Mouse (Mus musculus) forebrain, embryonic 10.5 days (tissue): ENCODE results near the gene Olfr49. TPM values are rescaled to one million over a fixed set of nuclear protein-coding genes. Genes with fewer than 3 reads are reported as not detected.

Experiments
- DNase-seq: peaks from one replicate; pipeline ENCODE4 v3.0.0-alpha.2; 2017; ENCODE audit warnings: low spot score; ENCODE audit errors: extremely low spot score
- H3K27ac ChIP-seq: fragments of 300-500 bp; sonication (generic); 2 replicates; pipeline ENCODE4 v1.5.1; 2016; ENCODE audit warnings: mild to moderate bottlenecking
- H3K27me3 ChIP-seq: fragments of 300-500 bp; sonication (generic); 2 replicates; pipeline ENCODE4 v1.6.1; 2016; ENCODE audit warnings: mild to moderate bottlenecking; ENCODE audit not compliant: poor library complexity, severe bottlenecking
- H3K36me3 ChIP-seq: fragments of 300-500 bp; sonication (generic); replicated peaks from 2 replicates; pipeline ENCODE4 v1.6.1; 2016; ENCODE audit warnings: mild to moderate bottlenecking, moderate library complexity
- H3K4me1 ChIP-seq: fragments of 300-500 bp; sonication (generic); 2 replicates; pipeline ENCODE4 v1.6.1; 2016
- H3K4me3 ChIP-seq: fragments of 300-500 bp; sonication (generic); 2 replicates; pipeline ENCODE4 v1.5.1; 2016; ENCODE audit warnings: mild to moderate bottlenecking, moderate library complexity
- H3K9me3 ChIP-seq: fragments of 300-500 bp; sonication (generic); 2 replicates; pipeline ENCODE4 v1.6.1; 2016; ENCODE audit warnings: mild to moderate bottlenecking, moderate library complexity
- WGBS: fragments of 180-500 bp; shearing (Covaris S2); methylation state at CpG from one replicate; pipeline ENCODE4 v1.1.7; 2016; 5-methylcytosine and 5-hydroxymethylcytosine counted together
- polyA plus RNA-seq: library from polyadenylated mRNA; unstranded; fragments of >200 nt; fragmentation: Nextera tagmentation; extraction: Ambion mirVana; gene quantifications from 2 replicates; pipeline ENCODE4 v1.2.1, GENCODE M21; 2016

The Olfr49 gene
- polyA plus RNA-seq, 1 experiment from 2014 or later = not detected

DNA sequence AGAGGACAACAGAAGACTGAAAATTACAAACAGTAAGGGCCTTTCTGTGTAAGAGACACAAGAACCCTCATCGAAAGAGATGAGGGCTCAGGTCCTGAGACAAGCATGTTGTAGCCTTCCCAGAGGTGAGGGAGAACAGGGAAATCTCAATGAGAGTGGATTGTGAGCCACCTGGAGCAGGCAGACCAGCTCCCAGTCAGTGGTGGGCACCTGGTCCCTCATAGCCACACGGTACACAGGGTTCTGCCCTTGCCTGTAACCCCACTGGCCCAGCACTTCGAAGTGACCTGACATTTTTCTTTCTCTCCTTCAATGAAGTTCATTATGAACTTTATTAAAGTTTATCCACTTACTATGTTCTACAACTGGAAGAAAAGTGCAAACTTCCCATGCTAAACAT, 12.0 kb downstream of the Olfr49 start:
- no peaks in the 10 kb centered on the region for H3K27me3 ChIP-seq
- 91% methylated on average over 3 of the region's 3 CpGs for WGBS
- H3K27ac ChIP-seq = no peak overlapping the region
- peaks cover 7% of the 10 kb centered on the region; the same call in 1 of the 2 replicates for H3K4me1 ChIP-seq
- DNase-seq = no peak
- H3K9me3 ChIP-seq = no peaks in the 10 kb centered on the region
- H3K36me3 ChIP-seq = peaks cover 10% of the 10 kb centered on the region
- H3K4me3 ChIP-seq = no peak overlapping the region

DNA sequence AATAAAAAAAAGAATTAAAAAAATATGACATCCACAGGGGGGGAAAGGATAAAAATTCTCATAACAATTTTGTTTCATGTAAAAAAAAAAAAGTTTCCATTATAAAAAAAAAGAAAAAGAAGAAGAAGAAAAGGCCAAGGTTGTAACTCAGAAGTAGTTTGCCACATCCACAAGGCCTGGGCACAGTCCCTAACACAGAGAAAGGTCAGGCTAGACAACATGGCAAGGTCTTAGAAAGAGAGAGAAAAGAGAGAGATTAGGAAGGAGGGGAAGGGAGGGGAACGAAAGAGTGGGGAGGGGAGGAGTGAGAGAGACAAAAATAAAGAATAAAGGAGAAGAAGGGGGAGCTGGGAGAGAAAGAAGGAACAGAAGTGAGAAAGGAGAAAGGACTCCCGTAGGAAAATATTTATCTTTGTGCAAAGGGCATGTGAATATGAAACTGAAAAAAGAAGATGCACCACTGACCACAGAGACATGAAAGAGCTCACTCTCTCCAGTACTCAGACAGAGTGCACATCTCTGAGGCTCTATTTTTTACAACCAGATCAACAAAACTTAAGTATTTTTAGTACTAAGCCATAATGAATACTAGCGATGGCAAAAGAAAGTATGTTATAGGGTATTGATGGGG, 12.6 kb downstream of the Olfr49 start:
- Histone ChIP-seq H3K9me3 (no peaks in the 10 kb centered on the region), H3K27ac (no peak overlapping the region), H3K27me3 (no peaks in the 10 kb centered on the region), H3K4me3 (no peak overlapping the region), H3K36me3 (peaks cover 15% of the 10 kb centered on the region), H3K4me1 (peaks cover 7% of the 10 kb centered on the region; the same call in 1 of the 2 replicates)
- DNase-seq = no peak
- 85% methylated on average over 3 of the region's 3 CpGs for WGBS

DNA sequence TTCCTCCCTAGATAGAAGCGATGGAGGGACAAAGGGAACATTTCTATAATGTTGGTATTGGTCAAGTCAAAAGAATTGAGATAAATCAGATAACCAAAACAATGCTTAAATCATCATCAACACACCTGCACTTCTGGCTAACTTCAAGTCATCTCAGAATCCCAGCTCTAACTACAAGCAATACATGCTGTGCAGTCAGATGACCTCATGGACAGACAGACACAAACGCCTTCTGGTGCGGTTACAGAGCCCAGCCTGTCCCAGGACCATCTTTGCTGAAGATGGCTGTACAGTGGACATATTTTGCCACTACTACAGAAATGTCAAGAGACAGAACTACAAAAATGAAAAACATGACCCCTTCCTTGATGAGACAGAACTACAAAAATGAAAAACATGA, 14.3 kb downstream of the Olfr49 start:
- H3K27ac ChIP-seq = no peak overlapping the region

DNA sequence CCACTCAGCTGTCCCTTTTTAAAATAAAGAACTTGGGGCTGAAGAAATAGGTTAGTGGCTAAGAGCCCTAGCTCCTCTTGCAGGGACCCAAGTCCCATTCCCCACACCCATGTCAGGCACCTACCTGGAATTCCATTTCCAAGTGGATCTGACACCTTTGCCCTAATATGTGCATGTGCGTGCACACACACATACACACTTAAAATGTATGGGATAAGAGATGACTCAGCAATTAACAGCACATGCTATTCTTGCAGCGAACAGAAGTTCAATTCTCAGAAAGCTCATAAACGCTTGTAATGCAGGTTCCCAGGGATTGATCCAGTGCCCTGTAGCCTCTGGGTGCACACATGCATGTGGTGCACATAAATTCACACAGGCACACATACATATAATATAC, 15.2 kb downstream of the Olfr49 start:
- Histone ChIP-seq H3K4me3 (no peak overlapping the region), H3K27me3 (no peaks in the 10 kb centered on the region), H3K36me3 (peaks cover 20% of the 10 kb centered on the region), H3K9me3 (no peaks in the 10 kb centered on the region), H3K27ac (no peak overlapping the region), H3K4me1 (peaks cover 10% of the 10 kb centered on the region; the same call in 1 of the 2 replicates)
- 92% methylated on average over 3 of the region's 3 CpGs for WGBS
- DNase-seq = no peak

More for the DNA sequence above, 14.3 kb downstream of the Olfr49 start:
- H3K9me3 ChIP-seq = no peaks in the 10 kb centered on the region
- H3K27me3 ChIP-seq = no peaks in the 10 kb centered on the region
- H3K4me1 ChIP-seq = peaks cover 7% of the 10 kb centered on the region; the same call in 1 of the 2 replicates
- H3K4me3 ChIP-seq = no peak overlapping the region
- 95% methylated on average over 3 of the region's 3 CpGs for WGBS
- peaks cover 20% of the 10 kb centered on the region for H3K36me3 ChIP-seq
- DNase-seq = no peak

DNA sequence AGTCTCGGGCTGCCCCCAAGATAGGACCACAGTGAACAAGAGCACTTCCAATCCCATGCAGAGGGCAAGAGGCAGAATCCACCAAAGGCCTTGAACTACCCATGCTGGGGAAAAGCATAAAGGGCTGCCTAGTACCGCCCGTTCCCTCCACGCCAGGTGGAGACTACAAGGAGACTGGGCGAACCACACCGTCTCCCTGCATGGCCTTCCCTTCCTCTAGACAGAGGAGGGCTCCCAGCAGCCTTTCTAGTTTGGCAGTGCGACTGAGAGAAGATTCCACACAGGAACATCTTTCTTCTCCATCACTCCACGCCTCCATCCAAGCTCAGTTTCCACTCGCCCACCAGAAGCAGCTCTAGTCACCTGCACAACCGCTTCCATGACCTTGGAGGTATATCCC, 16.8 kb downstream of the Olfr49 start:
- no peak overlapping the region for H3K27ac ChIP-seq
- peaks cover 25% of the 10 kb centered on the region for H3K36me3 ChIP-seq
- 91% methylated on average over 10 of the region's 10 CpGs for WGBS
- peaks cover 10% of the 10 kb centered on the region; the same call in 1 of the 2 replicates for H3K4me1 ChIP-seq
- H3K4me3 ChIP-seq = no peak overlapping the region
- no peak for DNase-seq
- no peaks in the 10 kb centered on the region for H3K27me3 ChIP-seq
- no peaks in the 10 kb centered on the region for H3K9me3 ChIP-seq

DNA sequence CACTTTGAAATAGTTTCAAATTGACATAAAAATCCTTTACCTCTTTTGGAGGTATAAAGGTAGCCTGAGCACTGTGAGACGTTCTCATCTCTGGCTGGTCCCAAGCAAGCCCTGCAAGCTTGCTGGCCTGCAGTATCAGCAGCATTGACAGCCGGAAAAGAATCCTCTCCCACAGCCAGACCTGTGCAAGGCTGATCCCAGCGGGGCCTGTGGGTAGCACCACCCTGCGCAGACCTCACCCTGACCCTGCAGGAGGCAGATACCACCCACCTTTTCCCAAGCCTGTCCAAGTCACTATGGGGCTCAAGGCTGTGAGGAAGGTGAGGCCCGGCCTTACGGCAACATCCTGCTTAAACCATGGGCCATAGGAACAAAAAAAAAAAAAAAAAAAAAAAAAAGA, 18.8 kb downstream of the Olfr49 start:
- no peak for DNase-seq
- no peak overlapping the region for H3K4me3 ChIP-seq
- H3K27ac ChIP-seq = no peak overlapping the region
- peaks cover 6% of the 10 kb centered on the region; the same call in 1 of the 2 replicates for H3K4me1 ChIP-seq
- peaks cover 31% of the 10 kb centered on the region for H3K36me3 ChIP-seq
- H3K9me3 ChIP-seq = no peaks in the 10 kb centered on the region
- 68% methylated on average over 6 of the region's 6 CpGs for WGBS
- H3K27me3 ChIP-seq = no peaks in the 10 kb centered on the region

DNA sequence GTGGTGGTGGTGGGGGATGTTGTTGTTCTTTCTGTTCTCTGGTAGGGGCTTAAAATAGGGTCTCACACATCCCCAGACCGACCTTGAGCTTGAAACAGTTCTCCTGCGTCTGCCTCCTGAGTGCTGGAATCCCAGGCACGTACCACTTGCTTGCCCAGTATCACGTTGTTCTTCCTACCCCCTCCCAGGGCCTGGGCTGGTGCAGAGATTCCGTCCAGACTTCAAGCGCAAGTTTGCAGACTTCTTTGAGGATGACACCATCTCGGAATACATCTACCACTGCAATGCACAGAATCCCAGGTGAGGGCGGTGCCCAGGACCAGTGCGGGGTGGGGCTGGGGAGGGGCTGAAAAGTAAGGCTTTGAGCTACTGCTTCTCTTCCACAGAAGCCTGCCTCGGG, 19.6 kb downstream of the Olfr49 start:
- no peak for DNase-seq
- WGBS = 44% methylated on average over 10 of the region's 10 CpGs
- no peak overlapping the region for H3K4me3 ChIP-seq
- H3K4me1 ChIP-seq = peaks cover 8% of the 10 kb centered on the region
- H3K27ac ChIP-seq = no peak overlapping the region
- H3K9me3 ChIP-seq = no peaks in the 10 kb centered on the region
- peaks cover 4% of the 10 kb centered on the region for H3K27me3 ChIP-seq
- peaks cover 31% of the 10 kb centered on the region for H3K36me3 ChIP-seq

DNA sequence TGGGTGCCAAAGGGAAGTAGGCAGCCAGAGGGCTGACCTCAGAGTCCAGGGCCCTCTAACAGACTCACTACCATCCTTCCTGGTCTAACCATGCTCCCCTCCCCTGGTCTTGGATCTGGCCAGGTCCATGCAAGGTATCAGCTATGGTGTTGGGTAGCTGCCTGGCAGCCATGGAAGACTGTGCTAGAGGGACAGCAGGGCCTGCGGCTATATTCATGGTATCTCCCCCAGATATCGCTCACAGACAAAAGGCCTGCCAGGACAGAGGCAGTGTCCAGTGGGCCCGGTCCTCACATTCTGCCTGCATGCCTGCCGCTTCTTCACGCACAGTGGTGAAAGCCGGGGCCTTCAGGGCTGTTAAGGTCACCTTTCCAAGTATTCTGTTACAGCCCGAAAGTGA, 20.5 kb downstream of the Olfr49 start:
- H3K4me1 ChIP-seq = peaks cover 17% of the 10 kb centered on the region
- WGBS = 96% methylated on average over 7 of the region's 7 CpGs

DNA sequence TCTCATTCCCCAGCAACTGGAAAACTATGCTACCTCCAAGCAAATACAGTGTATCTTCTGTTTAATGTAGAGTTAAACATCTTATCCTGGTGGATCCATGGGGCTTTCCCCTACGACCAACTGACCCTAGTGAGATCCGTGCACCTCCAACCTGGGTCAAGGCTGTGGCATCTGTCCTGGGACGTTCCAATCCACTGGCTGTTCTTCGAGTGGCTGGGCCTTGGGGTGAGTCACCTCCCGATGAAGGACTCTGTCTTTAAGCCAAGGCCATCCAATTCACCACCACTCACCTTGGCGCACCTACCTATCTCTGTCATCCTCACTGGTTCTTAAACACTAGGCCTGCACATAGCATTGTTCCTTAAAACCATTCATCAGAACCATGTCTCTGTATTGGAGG, 21.6 kb downstream of the Olfr49 start:
- DNase-seq = no peak
- Histone ChIP-seq H3K4me1 (peaks cover 27% of the 10 kb centered on the region), H3K27me3 (peaks cover 9% of the 10 kb centered on the region), H3K27ac (no peak overlapping the region), H3K4me3 (no peak overlapping the region), H3K36me3 (peaks cover 25% of the 10 kb centered on the region), H3K9me3 (no peaks in the 10 kb centered on the region)
- WGBS = 94% methylated on average over 6 of the region's 6 CpGs

More for the DNA sequence above, 20.5 kb downstream of the Olfr49 start:
- H3K27me3 ChIP-seq = peaks cover 6% of the 10 kb centered on the region
- no peaks in the 10 kb centered on the region for H3K9me3 ChIP-seq
- DNase-seq = no peak
- no peak overlapping the region for H3K27ac ChIP-seq
- no peak overlapping the region for H3K4me3 ChIP-seq
- H3K36me3 ChIP-seq = peaks cover 31% of the 10 kb centered on the region

DNA sequence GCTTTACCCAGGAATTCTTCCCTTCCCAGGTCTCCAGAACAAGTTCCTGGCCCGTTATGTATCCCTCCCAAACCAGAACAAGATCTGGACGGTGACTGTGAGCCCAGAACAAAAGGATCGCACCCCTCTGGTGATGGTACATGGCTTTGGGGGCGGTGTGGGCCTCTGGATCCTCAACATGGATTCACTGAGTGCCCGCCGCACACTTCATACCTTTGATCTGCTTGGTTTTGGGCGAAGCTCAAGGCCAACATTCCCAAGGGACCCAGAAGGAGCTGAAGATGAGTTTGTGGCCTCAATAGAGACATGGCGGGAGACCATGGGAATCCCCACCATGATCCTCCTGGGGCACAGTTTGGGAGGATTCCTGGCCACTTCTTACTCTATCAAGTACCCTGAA, 22.1 kb downstream of the Olfr49 start:
- H3K9me3 ChIP-seq = no peaks in the 10 kb centered on the region
- H3K4me3 ChIP-seq = no peak overlapping the region
- 90% methylated on average over 8 of the region's 8 CpGs for WGBS
- peaks cover 27% of the 10 kb centered on the region for H3K4me1 ChIP-seq
- H3K27ac ChIP-seq = no peak overlapping the region
- peaks cover 20% of the 10 kb centered on the region for H3K36me3 ChIP-seq
- H3K27me3 ChIP-seq = peaks cover 12% of the 10 kb centered on the region
- DNase-seq = no peak

DNA sequence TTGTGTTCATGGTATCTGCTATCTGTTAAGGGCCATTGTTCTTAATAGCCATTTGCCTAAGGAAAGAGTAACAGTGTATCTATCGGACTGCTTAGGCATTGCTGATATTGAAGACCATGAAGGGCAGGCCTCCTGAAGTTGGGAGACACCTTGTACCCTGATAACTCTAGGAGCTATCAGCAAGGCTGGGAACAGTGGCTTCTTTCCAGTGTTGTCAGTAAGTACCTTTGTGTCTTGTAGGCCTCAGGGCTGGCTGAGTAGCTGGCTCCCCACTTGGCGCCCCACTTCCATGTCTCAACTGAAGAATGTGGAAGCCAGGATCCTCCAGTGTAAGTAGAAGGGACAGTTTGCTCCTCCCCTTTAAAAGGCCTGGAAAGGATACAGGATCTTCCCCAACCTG, 23.4 kb downstream of the Olfr49 start:
- peaks cover 12% of the 10 kb centered on the region for H3K27me3 ChIP-seq
- no peaks in the 10 kb centered on the region for H3K9me3 ChIP-seq
- H3K4me1 ChIP-seq = peaks cover 27% of the 10 kb centered on the region
- WGBS = 85% methylated on average over 2 of the region's 2 CpGs
- H3K27ac ChIP-seq = no peak overlapping the region
- H3K4me3 ChIP-seq = no peak overlapping the region
- peaks cover 10% of the 10 kb centered on the region for H3K36me3 ChIP-seq
- DNase-seq = no peak

DNA sequence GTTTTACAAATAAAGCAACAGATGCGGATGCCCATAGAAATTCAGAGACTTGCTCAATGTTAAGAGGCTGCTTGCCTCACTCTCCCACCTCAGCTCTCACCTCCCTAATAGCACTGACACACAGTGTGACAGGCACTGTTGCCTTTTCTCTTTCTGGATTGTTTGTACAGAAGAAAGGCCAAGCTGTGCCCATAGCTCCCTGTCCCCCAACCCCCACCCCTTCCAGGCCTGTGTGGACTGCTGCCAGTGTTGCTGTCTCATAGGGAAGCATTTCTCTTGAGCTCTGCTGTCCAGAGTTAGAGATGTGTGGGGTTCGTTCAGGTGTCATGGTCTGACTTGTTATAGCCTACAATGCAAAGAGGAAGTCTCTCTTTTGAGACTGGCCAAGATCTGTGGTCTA, 24.5 kb downstream of the Olfr49 start:
- Histone ChIP-seq H3K27ac (no peak overlapping the region), H3K27me3 (peaks cover 12% of the 10 kb centered on the region), H3K9me3 (no peaks in the 10 kb centered on the region), H3K4me1 (peaks cover 27% of the 10 kb centered on the region), H3K4me3 (peak overlapping the region; percentile 23; the same call in 1 of the 2 replicates), H3K36me3 (peaks cover 10% of the 10 kb centered on the region)
- no peak for DNase-seq
- 78% methylated on average over 2 of the region's 2 CpGs for WGBS

DNA sequence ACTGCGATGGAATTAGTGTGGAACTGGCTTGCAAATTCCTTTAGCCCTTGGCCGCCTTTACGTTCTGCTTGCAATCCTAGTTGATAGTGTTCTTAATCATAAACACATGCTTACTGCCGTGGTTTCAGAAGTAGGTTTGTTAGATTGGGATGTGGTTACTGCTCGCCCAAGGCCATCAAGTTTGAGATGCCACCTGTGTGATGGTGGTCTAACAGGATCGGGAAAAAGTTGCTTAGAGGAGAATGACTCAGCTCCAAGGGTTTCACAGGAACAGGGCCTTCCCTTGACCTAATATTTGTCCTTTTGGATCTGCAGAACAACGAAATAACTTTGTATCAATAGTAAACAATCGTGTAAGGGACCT, 25.0 kb downstream of the Olfr49 start:
- H3K4me1 ChIP-seq = peaks cover 31% of the 10 kb centered on the region
- WGBS = 23% methylated on average over 8 of the region's 8 CpGs
- no peak for DNase-seq
- H3K27me3 ChIP-seq = peaks cover 12% of the 10 kb centered on the region
- peak overlapping the region; percentile 69 for H3K4me3 ChIP-seq
- no peaks in the 10 kb centered on the region for H3K9me3 ChIP-seq
- peaks cover 10% of the 10 kb centered on the region for H3K36me3 ChIP-seq
- peak overlapping the region; percentile 81 for H3K27ac ChIP-seq
